Mouse (Mus musculus): ENCODE measurements around the gene Drosha. TPM values are rescaled to one million over a fixed set of nuclear protein-coding genes. Genes with fewer than 3 reads are reported as not detected.
"Not testable (repeated sequence)": the region's sequence is repeated elsewhere in the genome, so short reads cannot be mapped to it uniquely, and the experiment has no call there.

Drosha gene
- polyA plus RNA-seq, 1 experiment from 2014 or later = 10.9 TPM

DNA sequence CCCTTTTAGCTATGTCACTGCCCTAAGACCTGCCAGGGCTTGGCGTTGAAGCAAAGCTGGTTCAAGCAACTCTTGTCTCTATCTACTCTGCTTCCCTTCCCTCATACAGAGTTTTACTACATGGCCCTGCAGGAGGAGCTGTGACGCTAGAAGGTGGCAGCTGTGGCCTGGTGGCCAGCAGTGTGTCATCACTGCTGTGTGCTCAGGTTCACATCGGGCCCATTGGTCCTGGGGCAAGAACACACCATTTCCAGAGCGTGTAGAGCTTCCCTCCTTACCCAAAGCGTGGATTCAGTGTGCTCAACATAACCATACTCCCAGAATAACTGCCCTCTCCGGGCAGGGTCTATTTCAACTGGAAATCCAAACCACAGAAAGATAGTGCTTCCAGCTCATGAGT lies 97.3 kb downstream of the Drosha start:
- WGBS (ENCODE audit: insufficient replicate concordance) = 74% methylated on average over 6 of the region's 6 CpGs
- no peak for ATAC-seq (ENCODE audit: low read depth)
- no peak overlapping the region for H3K4me3 ChIP-seq (ENCODE audit: low read depth, low read length)
- no peaks in the 10 kb centered on the region for H3K9me3 ChIP-seq (replicated peaks; ENCODE audit: control insufficient read depth, low read length)
- H3K4me2 ChIP-seq (ENCODE audit: low read depth, low read length) = no peak overlapping the region
- no peak overlapping the region for H3K27ac ChIP-seq (ENCODE audit: low read length)
- no peaks in the 10 kb centered on the region for H3K4me1 ChIP-seq (ENCODE audit: control insufficient read depth, low read depth, low read length)
- no peak overlapping the region for H3K9ac ChIP-seq (ENCODE audit: low read depth, low read length)
- peaks cover 21% of the 10 kb centered on the region for H3K36me3 ChIP-seq (ENCODE audit: control insufficient read depth, insufficient read depth)
- no peaks in the 10 kb centered on the region for H3K27me3 ChIP-seq (ENCODE audit: control insufficient read depth, insufficient read depth, low read depth, low read length)

GRCm38 (mm10) chr15:12923826-12924225 lies 99.2 kb downstream of the Drosha start:
- Histone ChIP-seq H3K9ac (ENCODE audit: low read depth, low read length) (no peak overlapping the region), H3K36me3 (ENCODE audit: control insufficient read depth, insufficient read depth) (peaks cover 22% of the 10 kb centered on the region), H3K4me3 (ENCODE audit: low read depth, low read length) (no peak overlapping the region), H3K9me3 (replicated peaks; ENCODE audit: control insufficient read depth, low read length) (no peaks in the 10 kb centered on the region), H3K4me2 (ENCODE audit: low read depth, low read length) (no peak overlapping the region), H3K4me1 (ENCODE audit: control insufficient read depth, low read depth, low read length) (no peaks in the 10 kb centered on the region), H3K27ac (ENCODE audit: low read length) (no peak overlapping the region), H3K27me3 (ENCODE audit: control insufficient read depth, insufficient read depth, low read depth, low read length) (no peaks in the 10 kb centered on the region)
- 60% methylated on average over 6 of the region's 6 CpGs for WGBS (ENCODE audit: insufficient replicate concordance)
- ATAC-seq (ENCODE audit: low read depth) = no peak

DNA sequence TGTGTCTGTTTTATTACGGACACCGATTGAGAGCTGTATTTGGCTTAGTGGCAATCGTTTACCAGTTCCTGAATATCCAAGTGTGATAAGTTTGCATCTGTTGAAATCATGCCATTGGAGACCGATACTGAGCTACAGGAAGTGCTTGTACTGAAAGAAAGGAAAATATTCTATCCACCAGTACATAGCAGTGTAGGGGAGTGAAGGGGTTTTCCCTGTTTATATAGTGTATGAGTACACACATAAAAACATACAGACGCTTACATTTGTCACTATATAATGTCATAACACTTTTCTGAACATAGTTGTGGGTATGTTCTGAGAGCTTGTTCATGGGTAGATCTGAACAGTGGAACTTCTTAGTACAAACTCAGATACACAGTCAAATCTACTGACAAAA lies 106.9 kb downstream of the Drosha start:
- peaks cover 11% of the 10 kb centered on the region for H3K36me3 ChIP-seq (ENCODE audit: control insufficient read depth, insufficient read depth)
- no peak for ATAC-seq (ENCODE audit: low read depth)
- WGBS (ENCODE audit: insufficient replicate concordance) = 82% methylated on average over 5 of the region's 5 CpGs

DNA sequence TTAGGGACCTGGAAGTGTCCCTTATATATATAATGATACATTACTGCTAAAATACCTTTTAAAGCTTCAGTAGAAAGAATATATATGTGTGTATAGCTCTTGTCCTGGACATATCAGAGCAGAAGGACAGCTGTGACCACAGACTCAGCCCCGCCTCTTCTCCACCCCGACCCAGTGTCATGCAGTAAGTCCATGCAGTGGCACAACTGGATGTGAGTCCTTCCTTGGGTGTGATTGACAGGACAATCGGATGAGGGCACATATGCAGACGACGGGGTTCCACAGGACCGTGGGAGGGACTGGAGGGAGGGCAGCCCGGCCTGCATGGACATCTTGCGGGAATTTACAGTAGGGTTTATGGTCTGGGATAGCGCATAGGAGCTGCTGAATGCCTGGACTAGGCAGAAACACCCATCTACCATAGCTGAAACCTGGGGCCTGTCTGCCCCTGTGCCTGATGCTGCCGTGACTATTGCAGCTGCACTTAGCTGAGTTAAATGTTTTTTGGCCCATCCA lies 111.7 kb downstream of the Drosha start:
- WGBS (ENCODE audit: insufficient replicate concordance) = 78% methylated on average over 10 of the region's 10 CpGs

More for the DNA sequence above, 106.9 kb downstream of the Drosha start:
- H3K9me3 ChIP-seq (replicated peaks; ENCODE audit: control insufficient read depth, low read length) = no peaks in the 10 kb centered on the region
- no peak overlapping the region for H3K4me3 ChIP-seq (ENCODE audit: low read depth, low read length)
- no peak overlapping the region for H3K9ac ChIP-seq (ENCODE audit: low read depth, low read length)
- H3K27ac ChIP-seq (ENCODE audit: low read length) = no peak overlapping the region
- H3K4me1 ChIP-seq (ENCODE audit: control insufficient read depth, low read depth, low read length) = peaks cover 6% of the 10 kb centered on the region
- no peak overlapping the region for H3K4me2 ChIP-seq (ENCODE audit: low read depth, low read length)
- H3K27me3 ChIP-seq (ENCODE audit: control insufficient read depth, insufficient read depth, low read depth, low read length) = no peaks in the 10 kb centered on the region

DNA sequence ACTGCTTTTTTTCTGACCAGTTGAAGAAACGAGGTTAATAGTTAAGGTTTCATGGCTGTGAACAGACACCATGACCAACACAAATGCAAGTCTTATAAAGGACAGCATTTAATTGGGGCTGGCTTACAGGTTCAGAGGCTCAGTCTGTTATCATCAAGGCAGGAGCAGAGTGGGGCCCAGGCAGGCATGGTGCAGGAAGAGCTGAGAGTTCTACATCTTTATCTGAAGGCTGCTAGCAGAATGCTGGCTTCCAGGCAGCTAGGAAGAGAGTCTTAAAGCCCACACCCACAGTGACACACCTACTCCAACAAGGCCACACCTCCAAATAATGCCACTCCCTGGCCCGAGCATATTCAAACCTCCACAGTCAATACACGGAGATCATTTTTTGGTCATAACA lies 112.7 kb downstream of the Drosha start:
- H3K4me3 ChIP-seq (ENCODE audit: low read depth, low read length) = 0 out of 2 replicates have a peak overlapping the region, but pooled peaks have one; percentile 9
- peak overlapping the region; percentile 47 for H3K4me2 ChIP-seq (ENCODE audit: low read depth, low read length)
- peaks cover 26% of the 10 kb centered on the region for H3K4me1 ChIP-seq (ENCODE audit: control insufficient read depth, low read depth, low read length)
- not testable (repeated sequence) for H3K9me3 ChIP-seq (replicated peaks; ENCODE audit: control insufficient read depth, low read length); H3K9ac ChIP-seq (ENCODE audit: low read depth, low read length); H3K36me3 ChIP-seq (ENCODE audit: control insufficient read depth, insufficient read depth); H3K27me3 ChIP-seq (ENCODE audit: control insufficient read depth, insufficient read depth, low read depth, low read length)
- peak; percentile 90 for ATAC-seq (ENCODE audit: low read depth)
- WGBS (ENCODE audit: insufficient replicate concordance) = 27% methylated on average over 3 of the region's 3 CpGs
- H3K27ac ChIP-seq (ENCODE audit: low read length) = 0 out of 2 replicates have a peak overlapping the region, but pooled peaks have one; percentile 47

More for the DNA sequence above, 111.7 kb downstream of the Drosha start:
- Histone ChIP-seq H3K9ac (ENCODE audit: low read depth, low read length) (no peak overlapping the region), H3K27ac (ENCODE audit: low read length) (no peak overlapping the region), H3K4me2 (ENCODE audit: low read depth, low read length) (peak overlapping the region; percentile 47; the same call in 1 of the 2 replicates), H3K27me3 (ENCODE audit: control insufficient read depth, insufficient read depth, low read depth, low read length) (no peaks in the 10 kb centered on the region), H3K4me3 (ENCODE audit: low read depth, low read length) (no peak overlapping the region), H3K9me3 (replicated peaks; ENCODE audit: control insufficient read depth, low read length) (no peaks in the 10 kb centered on the region), H3K36me3 (ENCODE audit: control insufficient read depth, insufficient read depth) (no peaks in the 10 kb centered on the region), H3K4me1 (ENCODE audit: control insufficient read depth, low read depth, low read length) (peaks cover 26% of the 10 kb centered on the region)
- no peak for ATAC-seq (ENCODE audit: low read depth)

- no peaks in the 10 kb centered on the region for H3K27me3 ChIP-seq (ENCODE audit: control insufficient read depth, insufficient read depth, low read depth, low read length)
- H3K4me1 ChIP-seq (ENCODE audit: control insufficient read depth, low read depth, low read length) = peaks cover 23% of the 10 kb centered on the region
- H3K4me2 ChIP-seq (ENCODE audit: low read depth, low read length) = no peak overlapping the region
- WGBS (ENCODE audit: insufficient replicate concordance) = 72% methylated on average over 9 of the region's 9 CpGs
- H3K36me3 ChIP-seq (ENCODE audit: control insufficient read depth, insufficient read depth) = no peaks in the 10 kb centered on the region
- no peak overlapping the region for H3K9ac ChIP-seq (ENCODE audit: low read depth, low read length)
- no peak overlapping the region for H3K27ac ChIP-seq (ENCODE audit: low read length)
- no peak overlapping the region for H3K4me3 ChIP-seq (ENCODE audit: low read depth, low read length)
- no peak for ATAC-seq (ENCODE audit: low read depth)
- H3K9me3 ChIP-seq (replicated peaks; ENCODE audit: control insufficient read depth, low read length) = no peaks in the 10 kb centered on the region
Observed at GRCm38 (mm10) chr15:12941106-12941505, 116.5 kb downstream of the Drosha start.

DNA sequence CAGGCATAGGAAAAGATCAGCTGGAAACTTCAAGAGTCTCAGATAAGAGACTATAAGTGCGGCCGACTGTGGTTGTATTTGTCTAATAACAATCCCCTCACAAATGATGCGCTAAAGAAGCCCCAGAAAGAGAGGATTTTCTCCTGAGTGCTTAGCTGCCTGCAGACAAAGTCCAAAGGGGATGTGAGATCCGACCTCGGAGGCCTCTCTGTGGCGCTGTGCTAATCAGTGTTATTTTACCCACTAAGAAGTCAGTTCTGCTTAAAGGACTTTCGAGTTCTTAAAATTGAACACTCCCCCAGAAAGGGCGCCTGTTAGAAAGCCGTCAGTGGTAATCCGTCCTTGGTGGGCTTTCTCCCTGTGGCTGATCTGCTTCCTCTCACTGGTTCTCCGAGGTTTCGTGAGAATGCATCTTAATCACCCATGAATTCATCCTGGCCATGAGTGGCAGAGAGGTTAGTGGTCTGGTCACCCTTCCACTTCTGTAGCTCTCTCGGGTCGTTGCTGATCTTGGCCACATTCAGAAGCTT lies 117.1 kb downstream of the Drosha start:
- Histone ChIP-seq H3K27ac (ENCODE audit: low read length) (no peak overlapping the region), H3K4me3 (ENCODE audit: low read depth, low read length) (no peak overlapping the region), H3K4me1 (ENCODE audit: control insufficient read depth, low read depth, low read length) (peaks cover 17% of the 10 kb centered on the region), H3K4me2 (ENCODE audit: low read depth, low read length) (no peak overlapping the region), H3K9me3 (replicated peaks; ENCODE audit: control insufficient read depth, low read length) (no peaks in the 10 kb centered on the region), H3K36me3 (ENCODE audit: control insufficient read depth, insufficient read depth) (no peaks in the 10 kb centered on the region), H3K27me3 (ENCODE audit: control insufficient read depth, insufficient read depth, low read depth, low read length) (no peaks in the 10 kb centered on the region), H3K9ac (ENCODE audit: low read depth, low read length) (no peak overlapping the region)
- WGBS (ENCODE audit: insufficient replicate concordance) = 52% methylated on average over 14 of the region's 14 CpGs
- no peak for ATAC-seq (ENCODE audit: low read depth)

DNA sequence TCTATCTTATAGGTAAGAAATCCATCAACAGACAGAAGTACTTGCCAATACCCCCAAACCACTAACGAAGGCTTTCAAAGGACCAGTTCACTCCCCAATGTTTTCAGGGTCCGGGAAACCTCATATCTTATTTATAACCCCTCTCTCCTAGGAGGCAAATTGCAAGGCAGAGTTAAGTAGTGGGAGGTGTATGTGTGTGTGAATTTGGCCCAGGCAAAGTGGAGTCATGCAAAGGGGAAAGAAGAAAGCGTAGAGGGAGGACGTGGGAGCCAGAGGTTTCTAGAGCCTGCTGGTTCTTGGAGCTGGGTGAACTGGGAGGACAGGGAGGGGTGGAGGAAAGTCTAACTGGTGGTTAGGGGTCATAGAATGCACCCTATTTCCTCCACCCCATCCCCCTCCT lies 117.8 kb downstream of the Drosha start:
- Histone ChIP-seq H3K9ac (ENCODE audit: low read depth, low read length) (no peak overlapping the region), H3K4me2 (ENCODE audit: low read depth, low read length) (no peak overlapping the region), H3K9me3 (replicated peaks; ENCODE audit: control insufficient read depth, low read length) (no peaks in the 10 kb centered on the region), H3K27ac (ENCODE audit: low read length) (no peak overlapping the region), H3K36me3 (ENCODE audit: control insufficient read depth, insufficient read depth) (no peaks in the 10 kb centered on the region), H3K4me3 (ENCODE audit: low read depth, low read length) (no peak overlapping the region), H3K4me1 (ENCODE audit: control insufficient read depth, low read depth, low read length) (peaks cover 12% of the 10 kb centered on the region), H3K27me3 (ENCODE audit: control insufficient read depth, insufficient read depth, low read depth, low read length) (no peaks in the 10 kb centered on the region)
- ATAC-seq (ENCODE audit: low read depth) = no peak
- WGBS (ENCODE audit: insufficient replicate concordance) = 58% methylated on average over 4 of the region's 4 CpGs

DNA sequence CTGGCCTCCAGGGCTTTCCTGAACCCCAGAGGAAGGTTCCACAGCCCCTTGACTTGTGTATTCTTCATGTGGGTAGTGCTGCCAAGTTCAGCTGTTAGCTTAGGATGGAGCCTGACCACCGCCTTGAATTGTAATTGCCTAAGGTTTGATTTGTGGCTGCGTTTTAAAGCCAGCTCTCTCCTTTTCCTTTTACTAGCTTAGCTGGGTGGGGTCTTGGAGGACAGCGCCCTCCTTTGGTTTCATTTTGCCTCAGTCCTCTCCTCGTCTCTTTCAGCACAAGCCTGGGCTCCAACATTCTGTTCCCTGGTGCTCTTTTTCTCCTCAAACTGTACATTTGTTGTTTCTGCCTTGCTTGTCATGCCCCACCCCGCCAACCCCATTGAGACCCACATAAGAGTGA lies 133.4 kb downstream of the Drosha start:
- 66% methylated on average over 5 of the region's 5 CpGs for WGBS (ENCODE audit: insufficient replicate concordance)
- no peak overlapping the region for H3K4me2 ChIP-seq (ENCODE audit: low read depth, low read length)
- H3K9ac ChIP-seq (ENCODE audit: low read depth, low read length) = no peak overlapping the region
- no peaks in the 10 kb centered on the region for H3K9me3 ChIP-seq (replicated peaks; ENCODE audit: control insufficient read depth, low read length)
- no peaks in the 10 kb centered on the region for H3K4me1 ChIP-seq (ENCODE audit: control insufficient read depth, low read depth, low read length)
- H3K27ac ChIP-seq (ENCODE audit: low read length) = no peak overlapping the region
- ATAC-seq (ENCODE audit: low read depth) = no peak
- no peak overlapping the region for H3K4me3 ChIP-seq (ENCODE audit: low read depth, low read length)
- no peaks in the 10 kb centered on the region for H3K27me3 ChIP-seq (ENCODE audit: control insufficient read depth, insufficient read depth, low read depth, low read length)
- H3K36me3 ChIP-seq (ENCODE audit: control insufficient read depth, insufficient read depth) = no peaks in the 10 kb centered on the region

Measured in liver, embryonic 16.5 days (tissue).